Mouse (Mus musculus): Measurements from ENCODE around the gene Hist1h4n.
"Not testable (repeated sequence)": the region's sequence is repeated elsewhere in the genome, so short reads cannot be mapped to it uniquely, and the experiment has no call there.

Gene Hist1h4n

GRCm38 (mm10) chr13:21831418-21832394, at the start of gene Hist1h4n:
Gene Hist1h4n (minus strand): TSS chr13:21832196.
- not testable (repeated sequence) for DNase-seq (ENCODE audit: low read depth, low spot score)

- DNase-seq (ENCODE audit: low read depth, low spot score) = no peak
These were observed 48.7 kb upstream of the Hist1h4n start for GRCm38 (mm10) chr13:21880735-21881134.

- not testable (repeated sequence) for DNase-seq (ENCODE audit: low read depth, low spot score)
These were observed 33.5 kb upstream of the Hist1h4n start for GRCm38 (mm10) chr13:21865503-21865902.

GRCm38 (mm10) chr13:21861608-21862007, 29.6 kb upstream of the Hist1h4n start:
- DNase-seq (ENCODE audit: low read depth, low spot score) = no peak

GRCm38 (mm10) chr13:21855698-21856162, 23.7 kb upstream of the Hist1h4n start:
- peak; percentile 20 for DNase-seq (ENCODE audit: low read depth, low spot score)

GRCm38 (mm10) chr13:21855146-21855545, 23.1 kb upstream of the Hist1h4n start:
- peak; percentile 52 for DNase-seq (ENCODE audit: low read depth, low spot score)

- DNase-seq (ENCODE audit: low read depth, low spot score) = no peak
These were observed 20.4 kb upstream of the Hist1h4n start for GRCm38 (mm10) chr13:21852215-21852945.

- DNase-seq (ENCODE audit: low read depth, low spot score) = not testable (repeated sequence)
These were observed 18.7 kb upstream of the Hist1h4n start for GRCm38 (mm10) chr13:21850696-21851095.

GRCm38 (mm10) chr13:21847883-21848282, 15.9 kb upstream of the Hist1h4n start:
- DNase-seq (ENCODE audit: low read depth, low spot score) = no peak

GRCm38 (mm10) chr13:21846356-21846755, 14.4 kb upstream of the Hist1h4n start:
- not testable (repeated sequence) for DNase-seq (ENCODE audit: low read depth, low spot score)

- not testable (repeated sequence) for DNase-seq (ENCODE audit: low read depth, low spot score)
These were observed 8.5 kb upstream of the Hist1h4n start for GRCm38 (mm10) chr13:21840508-21840907.

- not testable (repeated sequence) for DNase-seq (ENCODE audit: low read depth, low spot score)
These were observed 1.5 kb upstream of the Hist1h4n start, which contains the start of the genes Hist1h2ap and Hist1h2br for GRCm38 (mm10) chr13:21833461-21833860. Gene Hist1h2ap (minus strand): TSS chr13:21833507. Gene Hist1h2br (plus strand): TSS chr13:21833743.

GRCm38 (mm10) chr13:21830344-21830743, 1.7 kb downstream of the Hist1h4n start:
- DNase-seq (ENCODE audit: low read depth, low spot score) = no peak

GRCm38 (mm10) chr13:21828511-21828910, 3.5 kb downstream of the Hist1h4n start:
- DNase-seq (ENCODE audit: low read depth, low spot score) = peak; percentile 1

GRCm38 (mm10) chr13:21820082-21820890, 11.7 kb downstream of the Hist1h4n start:
- not testable (repeated sequence) for DNase-seq (ENCODE audit: low read depth, low spot score)

- not testable (repeated sequence) for DNase-seq (ENCODE audit: low read depth, low spot score)
These were observed 19.9 kb downstream of the Hist1h4n start for GRCm38 (mm10) chr13:21812092-21812491.

- DNase-seq (ENCODE audit: low read depth, low spot score) = not testable (repeated sequence)
These were observed 20.5 kb downstream of the Hist1h4n start, which contains the start of gene Hist1h4m for GRCm38 (mm10) chr13:21811539-21811938. Gene Hist1h4m (plus strand): TSS chr13:21811746.

GRCm38 (mm10) chr13:21811074-21811473, 20.9 kb downstream of the Hist1h4n start:
- not testable (repeated sequence) for DNase-seq (ENCODE audit: low read depth, low spot score)

- DNase-seq (ENCODE audit: low read depth, low spot score) = not testable (repeated sequence)
These were observed 21.9 kb downstream of the Hist1h4n start, which contains the start of the genes Hist1h2bq and Hist1h2ao for GRCm38 (mm10) chr13:21810073-21810472. Gene Hist1h2bq (minus strand): TSS chr13:21810197. Gene Hist1h2ao (plus strand): TSS chr13:21810465.

- DNase-seq (ENCODE audit: low read depth, low spot score) = not testable (repeated sequence)
These were observed 28.9 kb downstream of the Hist1h4n start for GRCm38 (mm10) chr13:21803058-21803457.

- DNase-seq (ENCODE audit: low read depth, low spot score) = not testable (repeated sequence)
These were observed 34.8 kb downstream of the Hist1h4n start for GRCm38 (mm10) chr13:21797163-21797562.
